Mouse (Mus musculus) lung, embryonic 16.5 days (tissue): ENCODE measurements around the gene C87499. TPM values are rescaled to one million over a fixed set of nuclear protein-coding genes. Genes with fewer than 3 reads are reported as not detected.

ENCODE experiments used
- ATAC-seq: fragments of 200-750 bp; cut with Nextera tagmentation; 2 replicates; pipeline ENCODE4 v1.8.0; 2017; ENCODE audit warnings: low read depth, mild to moderate bottlenecking, moderate library complexity
- H3K27ac ChIP-seq: fragments of 300-500 bp; sonication (generic); 2 replicates; pipeline ENCODE4 v1.5.1; 2014; ENCODE audit warnings: mild to moderate bottlenecking, control low read depth, low read length
- H3K27me3 ChIP-seq: fragments of 300-500 bp; sonication (generic); 2 replicates; pipeline ENCODE4 v1.6.1; 2014; ENCODE audit warnings: low read depth, low read length, mixed read lengths; ENCODE audit not compliant: control insufficient read depth, insufficient read depth
- H3K36me3 ChIP-seq: fragments of 300-500 bp; sonication (generic); 2 replicates; pipeline ENCODE4 v1.6.1; 2014; ENCODE audit warnings: low read length; ENCODE audit not compliant: control insufficient read depth, insufficient read depth
- H3K4me1 ChIP-seq: fragments of 300-500 bp; sonication (generic); replicated peaks from 2 replicates; pipeline ENCODE4 v1.6.1; 2014; ENCODE audit warnings: low read length, mixed read lengths; ENCODE audit not compliant: control insufficient read depth, insufficient read depth
- H3K4me2 ChIP-seq: fragments of 300-500 bp; sonication (generic); 2 replicates; pipeline ENCODE4 v1.6.1; 2014; ENCODE audit warnings: low read depth, low read length, control low read depth
- H3K4me3 ChIP-seq: fragments of 300-500 bp; sonication (generic); 2 replicates; pipeline ENCODE4 v1.5.1; 2014; ENCODE audit warnings: mild to moderate bottlenecking, low read length, control low read depth
- H3K9ac ChIP-seq: fragments of 300-500 bp; sonication (generic); 2 replicates; pipeline ENCODE4 v1.6.1; 2014; ENCODE audit warnings: low read length, control low read depth
- H3K9me3 ChIP-seq: fragments of 300-500 bp; sonication (generic); 2 replicates; pipeline ENCODE4 v1.6.1; 2016; ENCODE audit warnings: low read length; ENCODE audit not compliant: control insufficient read depth
- WGBS: fragments of 180-500 bp; shearing (Covaris S2); extraction: QIAGEN DNeasy Blood & Tissue Kit; methylation state at CpG from one replicate; pipeline ENCODE4 v1.1.7; 2014; 5-methylcytosine and 5-hydroxymethylcytosine counted together
- polyA plus RNA-seq: library from polyadenylated mRNA; unstranded; fragments of >200 nt; fragmentation: Nextera tagmentation; extraction: Ambion mirVana; gene quantifications from 2 replicates; pipeline ENCODE4 v1.2.1, GENCODE M21; 2015

The C87499 gene
- polyA plus RNA-seq, 1 experiment from 2014 or later: not detected

- 8% methylated on average over 11 of the region's 11 CpGs for WGBS
- ATAC-seq: peak; percentile 96
- H3K27ac ChIP-seq: no peak overlapping the region; the same call in 1 of the 2 replicates
Measured at GRCm38 (mm10) chr4:88641077-88641831, 7.0 kb upstream of the C87499 start.

GRCm38 (mm10) chr4:88640704-88641076, 6.5 kb upstream of the C87499 start:
- Histone ChIP-seq H3K27me3 (no peaks in the 10 kb centered on the region), H3K36me3 (no peaks in the 10 kb centered on the region), H3K4me3 (peak overlapping the region; percentile 58), H3K4me1 (no peaks in the 10 kb centered on the region), H3K4me2 (peak overlapping the region; percentile 65), H3K27ac (no peak overlapping the region), H3K9ac (peak overlapping the region; percentile 53), H3K9me3 (no peaks in the 10 kb centered on the region)
- no peak for ATAC-seq
- WGBS: 50% methylated on average over 8 of the region's 8 CpGs

More at GRCm38 (mm10) chr4:88641077-88641831, 7.0 kb upstream of the C87499 start:
- no peaks in the 10 kb centered on the region for H3K36me3 ChIP-seq
- H3K27me3 ChIP-seq: no peaks in the 10 kb centered on the region
- no peaks in the 10 kb centered on the region for H3K4me1 ChIP-seq
- H3K9me3 ChIP-seq: no peaks in the 10 kb centered on the region
- peak overlapping the region; percentile 53 for H3K9ac ChIP-seq
- H3K4me3 ChIP-seq: peak overlapping the region; percentile 58
- peak overlapping the region; percentile 65 for H3K4me2 ChIP-seq

GRCm38 (mm10) chr4:88603276-88603675, 30.9 kb downstream of the C87499 start, which contains the start of gene Ifna12:
Ifna12 (minus strand) TSS chr4:88603376.
- H3K4me2 ChIP-seq: no peak within 1 kb of the TSS
- H3K9ac ChIP-seq: no peak within 1 kb of the TSS
- no peaks in the 10 kb centered on the region for H3K36me3 ChIP-seq
- H3K4me1 ChIP-seq: no peaks in the 10 kb centered on the region
- H3K9me3 ChIP-seq: no peaks in the 10 kb centered on the region
- H3K4me3 ChIP-seq: no peak within 1 kb of the TSS
- no peak within 1 kb of the TSS for H3K27ac ChIP-seq
- H3K27me3 ChIP-seq: no peaks in the 10 kb centered on the region
- no peak for ATAC-seq

GRCm38 (mm10) chr4:88592285-88592684, 41.9 kb downstream of the C87499 start, which contains the start of gene Ifna9:
Ifna9 (minus strand) TSS chr4:88592385.
- no peaks in the 10 kb centered on the region for H3K27me3 ChIP-seq
- H3K36me3 ChIP-seq: no peaks in the 10 kb centered on the region
- no peak within 1 kb of the TSS for H3K9ac ChIP-seq
- H3K4me1 ChIP-seq: no peaks in the 10 kb centered on the region
- no peak within 1 kb of the TSS for H3K27ac ChIP-seq
- H3K4me3 ChIP-seq: no peak within 1 kb of the TSS
- no peak within 1 kb of the TSS for H3K4me2 ChIP-seq
- 71% methylated on average over 1 of the region's 1 CpGs for WGBS
- ATAC-seq: no peak
- no peaks in the 10 kb centered on the region for H3K9me3 ChIP-seq

Other genes starting within 250 kb of the C87499 start
- 9.4 and 10.0 TPM in 2 replicates for gene Hacd4, start 195.5 kb downstream of the C87499 start, polyA plus RNA-seq
- gene Ifnb1, start 111.6 kb downstream of the C87499 start, polyA plus RNA-seq: not detected in 2 replicates
- not detected in 2 replicates for gene Ifna15, start 76.2 kb downstream of the C87499 start, polyA plus RNA-seq
- not detected in 2 replicates for gene Ifna14, start 62.6 kb downstream of the C87499 start, polyA plus RNA-seq
- gene Ifna9, start 42.0 kb downstream of the C87499 start, polyA plus RNA-seq: not detected in 2 replicates
- gene Ifna12, start 31.0 kb downstream of the C87499 start, polyA plus RNA-seq: not detected in 2 replicates
- not detected in 2 replicates for gene Ifna13, start 10.0 kb upstream of the C87499 start, polyA plus RNA-seq
- gene Ifna16, start 42.5 kb upstream of the C87499 start, polyA plus RNA-seq: not detected in 2 replicates
- gene Ifna2, start 49.5 kb upstream of the C87499 start, polyA plus RNA-seq: not detected in 2 replicates
- not detected in 2 replicates for gene Ifnab, start 56.9 kb upstream of the C87499 start, polyA plus RNA-seq
- 0.82 and 1.2 TPM in 2 replicates for gene Gm26566, start 87.4 kb upstream of the C87499 start, polyA plus RNA-seq
- 88.1 and 91.8 TPM in 2 replicates for gene Klhl9, start 88.1 kb upstream of the C87499 start, polyA plus RNA-seq
- gene Gm13271, start 120.5 kb upstream of the C87499 start, polyA plus RNA-seq: not detected in 2 replicates
- gene Gm13283, start 125.7 kb upstream of the C87499 start, polyA plus RNA-seq: 0.31 TPM in 1 of 2 replicates, not detected in the other
- 0.38 and 0.49 TPM in 2 replicates for gene Gm13290, start 139.4 kb upstream of the C87499 start, polyA plus RNA-seq
- not detected in 2 replicates for gene Gm13289, start 142.5 kb upstream of the C87499 start, polyA plus RNA-seq
- not detected in 2 replicates for gene Gm13272, start 145.4 kb upstream of the C87499 start, polyA plus RNA-seq
- gene Ifnz, start 147.7 kb upstream of the C87499 start, polyA plus RNA-seq: 0.34 TPM in 1 of 2 replicates, not detected in the other
- gene Gm13276, start 151.3 kb upstream of the C87499 start, polyA plus RNA-seq: 0.36 and 1.2 TPM in 2 replicates
- gene Gm13277, start 154.2 kb upstream of the C87499 start, polyA plus RNA-seq: not detected in 2 replicates
- not detected in 2 replicates for gene Gm13278, start 157.1 kb upstream of the C87499 start, polyA plus RNA-seq
- not detected in 2 replicates for gene Gm13275, start 160.1 kb upstream of the C87499 start, polyA plus RNA-seq
- gene Gm13279, start 163.0 kb upstream of the C87499 start, polyA plus RNA-seq: not detected in 2 replicates
- 1.5 and 1.8 TPM in 2 replicates for gene Gm13285, start 165.3 kb upstream of the C87499 start, polyA plus RNA-seq
- gene Gm13287, start 168.8 kb upstream of the C87499 start, polyA plus RNA-seq: not detected in 2 replicates
- gene Gm13288, start 171.1 kb upstream of the C87499 start, polyA plus RNA-seq: not detected in 2 replicates
- gene Ifna7, start 181.8 kb upstream of the C87499 start, polyA plus RNA-seq: not detected in 2 replicates
- not detected in 2 replicates for gene Ifna11, start 185.5 kb upstream of the C87499 start, polyA plus RNA-seq
- gene Ifna6, start 193.0 kb upstream of the C87499 start, polyA plus RNA-seq: not detected in 2 replicates
- not detected in 2 replicates for gene Ifna5, start 201.1 kb upstream of the C87499 start, polyA plus RNA-seq
- gene Ifna4, start 207.4 kb upstream of the C87499 start, polyA plus RNA-seq: not detected in 2 replicates
- not detected in 2 replicates for gene Ifna1, start 215.7 kb upstream of the C87499 start, polyA plus RNA-seq
- gene Ifne, start 245.8 kb upstream of the C87499 start, polyA plus RNA-seq: not detected in 2 replicates